Mouse (Mus musculus) heart, postnatal 0 days (tissue): ENCODE results near the gene Mecom.

Source experiments
- CTCF ChIP-seq: IDR thresholded peaks from 2 replicates; pipeline ENCODE4 v1.5.1; 2016; ENCODE audit warnings: antibody characterized with exemption, control low read depth, low read depth
- EP300 ChIP-seq: IDR thresholded peaks from 2 replicates; pipeline ENCODE4 v1.6.1; 2016; ENCODE audit warnings: antibody characterized with exemption, low read depth

DNA sequence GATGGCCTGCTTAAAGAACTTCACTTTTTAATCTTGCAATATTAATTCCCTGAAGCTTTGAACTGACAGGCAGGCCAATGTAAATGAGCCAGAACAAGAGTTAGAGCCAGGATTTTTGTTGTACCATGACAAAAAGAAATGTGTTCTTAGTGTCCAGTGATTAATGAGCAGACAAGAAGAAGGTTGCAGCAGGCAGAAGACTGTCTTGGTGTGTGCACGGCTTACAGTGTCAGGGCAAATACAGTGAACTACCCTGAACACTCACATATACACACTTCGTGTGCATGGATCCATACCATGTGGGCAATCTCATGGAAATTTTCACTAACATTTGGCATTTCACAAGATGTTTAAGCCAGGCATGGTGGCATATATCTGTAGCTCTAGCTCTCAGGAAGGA, 349.0 kb downstream of the Mecom start:
- no peak for TF ChIP-seq CTCF
- no peak for TF ChIP-seq EP300
